Mouse (Mus musculus) stomach, postnatal 0 days (tissue): ENCODE results near the gene Nsd1. TPM values are rescaled to one million over a fixed set of nuclear protein-coding genes. Genes with fewer than 3 reads are reported as not detected.

Experiments
- ATAC-seq: fragments of 200-750 bp; cut with Nextera tagmentation; 2 replicates; pipeline ENCODE4 v1.8.0; 2017; ENCODE audit not compliant: low FRiP score, low TSS enrichment
- DNase-seq: peaks from one replicate; pipeline ENCODE4 v3.0.0-alpha.2; 2016; ENCODE audit warnings: low spot score
- H3K27ac ChIP-seq: fragments of 300-500 bp; sonication (generic); replicated peaks from 2 replicates; pipeline ENCODE4 v1.5.1; 2014; ENCODE audit warnings: mild to moderate bottlenecking, control low read depth
- H3K27me3 ChIP-seq: fragments of 300-500 bp; sonication (generic); 2 replicates; pipeline ENCODE4 v1.6.1; 2014; ENCODE audit warnings: low read length; ENCODE audit not compliant: control insufficient read depth, insufficient read depth
- H3K36me3 ChIP-seq: fragments of 300-500 bp; sonication (generic); 2 replicates; pipeline ENCODE4 v1.6.1; 2014; ENCODE audit warnings: low read length, mixed read lengths; ENCODE audit not compliant: control insufficient read depth, insufficient read depth
- H3K4me1 ChIP-seq: fragments of 300-500 bp; sonication (generic); replicated peaks from 2 replicates; pipeline ENCODE4 v1.6.1; 2014; ENCODE audit warnings: antibody characterized with exemption; ENCODE audit not compliant: control insufficient read depth, insufficient read depth
- H3K4me2 ChIP-seq: fragments of 300-500 bp; sonication (generic); replicated peaks from 2 replicates; pipeline ENCODE4 v1.6.1; 2014; ENCODE audit warnings: low read depth, mild to moderate bottlenecking, control low read depth, moderate library complexity
- H3K4me3 ChIP-seq: fragments of 300-500 bp; sonication (generic); 2 replicates; pipeline ENCODE4 v1.5.1; 2014; ENCODE audit warnings: low read depth, low read length, control low read depth
- H3K9ac ChIP-seq: fragments of 300-500 bp; sonication (generic); 2 replicates; pipeline ENCODE4 v1.6.1; 2014; ENCODE audit warnings: mild to moderate bottlenecking, low read length, control low read depth, mixed read lengths
- H3K9me3 ChIP-seq: fragments of 300-500 bp; sonication (generic); 2 replicates; pipeline ENCODE4 v1.6.1; 2016; ENCODE audit warnings: low read length; ENCODE audit not compliant: control insufficient read depth
- CTCF ChIP-seq: IDR thresholded peaks from 2 replicates; pipeline ENCODE4 v1.5.1; 2016; ENCODE audit warnings: antibody characterized with exemption, low read depth, mild to moderate bottlenecking, moderate library complexity
- EP300 ChIP-seq: optimal IDR thresholded peaks from 2 replicates; pipeline ENCODE3; 2016; ENCODE audit warnings: antibody characterized with exemption
- WGBS: fragments of 180-500 bp; shearing (Covaris S2); extraction: QIAGEN DNeasy Blood & Tissue Kit; methylation state at CpG from one replicate; pipeline ENCODE4 v1.1.7; 2014; 5-methylcytosine and 5-hydroxymethylcytosine counted together
- polyA plus RNA-seq: library from polyadenylated mRNA; unstranded; fragments of >200 nt; fragmentation: Nextera tagmentation; extraction: Ambion mirVana; gene quantifications from 2 replicates; pipeline ENCODE4 v1.2.1, GENCODE M21; 2015

Nsd1 gene
- polyA plus RNA-seq, 1 experiment from 2014 or later: 35.0 TPM

DNA sequence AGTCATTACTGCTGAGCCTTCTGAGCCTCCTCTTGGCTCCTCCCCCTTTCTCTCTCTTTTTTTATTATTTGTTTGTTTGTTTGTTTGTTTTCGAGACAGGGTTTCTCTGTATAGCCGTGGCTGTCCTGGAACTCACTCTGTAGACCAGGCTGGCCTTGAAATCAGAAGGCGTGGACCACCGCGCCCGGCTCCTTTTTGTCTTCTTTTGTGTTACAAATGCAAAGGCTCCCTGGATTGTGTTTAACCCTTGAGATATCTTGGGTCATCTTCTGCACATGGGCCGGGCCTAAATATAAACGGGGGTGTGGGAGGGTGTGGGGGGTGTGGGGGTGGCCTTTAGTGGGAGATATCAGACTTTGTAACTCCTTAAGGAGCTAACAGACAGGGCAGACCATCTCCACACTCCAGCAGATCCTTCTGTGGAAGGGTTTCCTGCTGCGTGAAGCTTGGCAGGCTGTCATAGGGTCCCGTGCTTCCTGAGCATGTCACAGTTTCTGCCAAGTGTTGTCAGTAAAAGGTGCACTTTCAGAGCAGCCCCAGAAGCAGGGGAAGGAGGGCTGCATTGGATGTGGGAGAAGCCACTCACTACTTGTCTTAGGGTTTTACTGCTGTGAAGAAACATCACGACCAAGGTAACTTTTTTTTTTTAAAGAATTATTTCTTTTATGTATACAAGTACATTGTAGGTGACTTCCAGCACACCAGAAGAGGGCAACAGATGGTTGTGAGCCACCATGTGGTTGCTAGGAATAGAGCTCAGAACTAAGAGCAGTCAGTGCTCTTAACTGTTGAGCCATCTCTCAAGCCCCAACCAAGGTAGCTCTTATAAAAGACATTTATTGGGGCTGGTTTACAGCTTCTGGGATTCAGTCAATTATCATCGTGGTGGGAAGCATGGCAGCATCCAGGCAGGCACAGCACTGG is 128.8 kb downstream of the Nsd1 start:
- no peaks in the 10 kb centered on the region for H3K27me3 ChIP-seq
- H3K4me2 ChIP-seq: no peak overlapping the region
- H3K36me3 ChIP-seq: no peaks in the 10 kb centered on the region
- no peak for DNase-seq
- WGBS: 56% methylated on average over 12 of the region's 12 CpGs
- H3K4me1 ChIP-seq: no peaks in the 10 kb centered on the region
- no peaks in the 10 kb centered on the region for H3K9me3 ChIP-seq
- ATAC-seq: no peak
- H3K4me3 ChIP-seq: no peak overlapping the region
- TF ChIP-seq EP300: no peak
- TF ChIP-seq CTCF: no peak
- no peak overlapping the region for H3K9ac ChIP-seq
- H3K27ac ChIP-seq: no peak overlapping the region

DNA sequence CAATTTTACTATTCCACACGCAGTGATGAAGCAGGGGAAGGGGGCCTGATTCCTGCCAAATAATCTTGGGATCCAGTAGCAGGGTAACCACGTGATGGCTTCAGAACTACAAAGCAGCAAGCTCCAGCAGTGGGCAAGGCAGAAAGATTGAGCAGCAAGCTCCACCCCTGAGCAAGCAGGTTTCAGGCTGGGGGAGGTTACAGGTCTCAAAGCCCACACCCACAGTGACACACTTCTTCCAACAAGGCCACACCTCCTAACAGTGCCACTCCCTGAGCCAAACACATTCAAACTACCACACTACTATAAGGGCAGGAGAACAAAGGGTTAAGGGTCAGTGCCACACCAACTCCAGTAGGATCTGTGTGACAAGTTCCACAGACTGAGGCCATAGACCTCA is 129.7 kb downstream of the Nsd1 start:
- Histone ChIP-seq H3K27me3 (no peaks in the 10 kb centered on the region), H3K4me2 (no peak overlapping the region), H3K9ac (no peak overlapping the region), H3K9me3 (no peaks in the 10 kb centered on the region), H3K27ac (no peak overlapping the region), H3K4me1 (no peaks in the 10 kb centered on the region), H3K36me3 (no peaks in the 10 kb centered on the region), H3K4me3 (no peak overlapping the region)
- peak; percentile 94 for ATAC-seq
- DNase-seq: peak; percentile 69
- TF ChIP-seq EP300 (no peak), CTCF (no peak)
- 20% methylated on average over 2 of the region's 2 CpGs for WGBS

DNA sequence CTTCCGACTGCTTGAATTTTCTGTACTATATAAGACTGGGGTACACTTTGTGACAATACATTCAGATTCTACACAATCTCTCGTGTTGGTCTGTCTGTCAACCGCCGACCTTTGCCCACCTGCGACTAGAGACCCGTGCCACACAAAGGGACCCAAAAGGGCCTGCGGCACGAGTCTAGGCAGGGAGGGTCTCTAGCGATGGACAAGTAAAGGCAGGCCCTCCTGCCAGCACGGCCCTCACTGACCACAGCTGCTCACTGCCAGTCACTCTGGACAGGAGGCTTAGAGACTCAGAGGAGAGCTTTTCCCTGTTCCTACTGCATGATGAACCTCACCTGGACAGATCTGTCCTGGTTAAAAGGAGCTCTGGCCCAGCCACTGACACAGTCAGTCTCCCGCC is 132.9 kb downstream of the Nsd1 start:
- ATAC-seq: no peak
- WGBS: 24% methylated on average over 11 of the region's 11 CpGs
- H3K4me2 ChIP-seq: no peak overlapping the region
- TF ChIP-seq EP300: no peak
- TF ChIP-seq CTCF: no peak
- H3K9me3 ChIP-seq: no peaks in the 10 kb centered on the region
- peaks cover 22% of the 10 kb centered on the region for H3K36me3 ChIP-seq
- DNase-seq: no peak
- H3K4me3 ChIP-seq: no peak overlapping the region
- no peaks in the 10 kb centered on the region for H3K27me3 ChIP-seq
- no peaks in the 10 kb centered on the region for H3K4me1 ChIP-seq
- no peak overlapping the region for H3K9ac ChIP-seq
- no peak overlapping the region for H3K27ac ChIP-seq

DNA sequence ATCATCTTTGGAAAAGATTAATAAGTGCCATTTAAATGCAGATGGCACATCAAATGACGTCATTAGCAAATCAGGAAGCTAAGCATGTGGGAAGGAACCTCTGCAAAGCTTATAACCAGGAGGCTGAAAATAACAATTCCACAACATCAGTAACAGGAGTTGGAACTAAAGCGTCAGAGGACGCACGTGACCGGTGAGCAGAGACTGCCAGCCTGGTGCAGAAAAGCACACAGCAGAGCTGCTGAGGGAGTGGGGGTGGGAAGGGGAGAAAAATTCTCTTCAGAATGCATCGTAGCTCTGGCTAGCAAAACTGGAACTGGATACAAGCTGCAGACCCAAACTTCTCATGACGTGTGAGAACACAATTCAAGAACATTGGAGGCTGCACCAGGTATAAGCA is 134.7 kb downstream of the Nsd1 start:
- no peak for DNase-seq
- WGBS: 89% methylated on average over 7 of the region's 7 CpGs
- Histone ChIP-seq H3K27ac (no peak overlapping the region), H3K4me3 (no peak overlapping the region), H3K36me3 (peaks cover 34% of the 10 kb centered on the region), H3K9ac (no peak overlapping the region), H3K4me2 (no peak overlapping the region), H3K4me1 (no peaks in the 10 kb centered on the region), H3K27me3 (no peaks in the 10 kb centered on the region), H3K9me3 (no peaks in the 10 kb centered on the region)
- TF ChIP-seq EP300 (no peak), CTCF (no peak)
- ATAC-seq: no peak

DNA sequence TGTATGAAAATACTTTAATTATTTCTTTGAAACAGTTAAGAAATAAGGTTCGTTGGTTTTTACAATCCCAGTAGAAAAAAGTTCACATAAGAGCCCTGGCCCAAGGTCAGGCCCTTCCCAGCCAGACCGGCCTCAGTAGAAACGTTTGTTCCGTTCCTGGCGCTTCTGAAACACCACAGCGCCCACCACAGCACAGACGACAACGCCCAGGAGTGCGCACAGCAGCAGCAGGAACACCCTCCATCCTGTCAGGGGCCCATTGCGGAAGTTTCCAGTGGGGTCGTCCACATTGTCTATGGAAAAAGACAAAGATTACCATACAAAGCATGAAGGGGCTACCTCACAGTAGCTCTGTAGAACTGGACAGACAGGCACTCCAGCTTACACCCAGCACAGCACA is 137.2 kb downstream of the Nsd1 start:
- 87% methylated on average over 11 of the region's 11 CpGs for WGBS
- no peaks in the 10 kb centered on the region for H3K27me3 ChIP-seq
- H3K4me1 ChIP-seq: no peaks in the 10 kb centered on the region
- no peaks in the 10 kb centered on the region for H3K9me3 ChIP-seq
- no peak overlapping the region for H3K27ac ChIP-seq
- TF ChIP-seq EP300: no peak
- TF ChIP-seq CTCF: no peak
- H3K9ac ChIP-seq: no peak overlapping the region
- no peak overlapping the region for H3K4me3 ChIP-seq
- DNase-seq (no peak), ATAC-seq (no peak)
- no peak overlapping the region for H3K4me2 ChIP-seq
- H3K36me3 ChIP-seq: peaks cover 44% of the 10 kb centered on the region

DNA sequence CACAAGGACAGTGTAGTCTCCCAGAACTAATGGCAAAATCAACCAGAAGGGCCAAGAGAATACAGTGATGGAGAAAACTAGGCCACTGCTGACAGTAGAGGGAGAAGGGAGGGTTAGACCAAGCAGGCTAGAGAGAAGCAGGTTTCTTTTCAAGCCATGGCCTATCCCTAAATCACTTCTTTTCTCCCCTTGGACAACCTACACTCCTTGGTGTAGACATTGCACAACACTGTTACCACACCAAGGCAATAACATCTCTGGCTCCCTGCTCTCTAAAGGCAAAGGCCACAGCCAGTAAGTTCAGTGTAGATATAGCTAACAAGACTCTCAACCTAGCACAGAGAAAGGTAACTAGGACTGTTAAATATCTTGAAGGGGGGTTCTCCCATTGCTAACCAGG is 151.6 kb downstream of the Nsd1 start:
- Histone ChIP-seq H3K4me3 (peak overlapping the region; percentile 94; the same call in 1 of the 2 replicates), H3K27ac (no peak overlapping the region), H3K27me3 (no peaks in the 10 kb centered on the region), H3K9ac (peak overlapping the region; percentile 96), H3K9me3 (no peaks in the 10 kb centered on the region), H3K4me1 (no peaks in the 10 kb centered on the region; the same call in 1 of the 2 replicates), H3K36me3 (peaks cover 10% of the 10 kb centered on the region), H3K4me2 (peak overlapping the region; percentile 83)
- no peak for DNase-seq
- no peak for ATAC-seq
- TF ChIP-seq CTCF (no peak), EP300 (no peak)
